20 mouse cellular contexts compared by ENCODE assay signal in the genomic region with DNA sequence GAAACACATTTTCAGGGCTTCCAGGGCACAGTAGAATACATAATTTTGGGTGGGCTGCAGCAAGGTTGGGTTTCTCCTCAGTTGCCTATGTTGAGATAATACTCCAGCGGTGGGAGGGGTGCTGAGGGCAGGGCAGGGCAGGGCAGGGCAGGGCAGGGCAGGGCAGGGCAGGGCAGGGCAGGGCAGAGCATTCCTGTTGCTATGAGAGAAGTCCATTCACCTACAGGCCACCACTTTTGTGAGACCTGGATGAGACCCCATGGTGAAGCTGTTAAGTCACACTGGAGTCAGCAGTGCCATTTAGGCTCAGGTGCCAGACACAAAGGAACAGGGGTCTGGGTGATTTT.
"Had no signal": no experiment of that assay in that cellular context is flagged by ENCODE, and none has a peak within 500 bp of the region (broad histone marks: within the 10 kb centered on the region; RNA-seq: fewer than 3 reads in every experiment).

No protein-coding gene starts in this region.

- ATAC-seq: inflammation-experienced regulatory T-cells, adult 6 months had no signal

- H3K36me3 ChIP-seq: limb, embryonic 10.5 days; limb, embryonic 13.5 days; liver, embryonic 13.5 days; lung, embryonic 15.5 days; midbrain, embryonic 10.5 days; stomach, embryonic 15.5 days had no signal

- H3K9ac ChIP-seq: limb, embryonic 13.5 days; liver, embryonic 13.5 days; lung, embryonic 15.5 days; stomach, embryonic 15.5 days had no signal

- DNase-seq: kidney, adult 18-20 months; kidney, adult 9 months; kidney, postnatal 14 days; kidney, postnatal 4 days; layer of hippocampus, adult 9-11 months; liver, embryonic 13.5 days; lung, postnatal 10 days; lung, postnatal 36 days; midbrain, embryonic 14.5 days; right cerebral cortex, adult 18-20 months; right cerebral cortex, postnatal 14 days; spleen, adult 18-20 months; thymus, adult 18-20 months; thymus, postnatal 36 days had no signal

- H3K9me3 ChIP-seq: limb, embryonic 10.5 days; limb, embryonic 13.5 days; liver, embryonic 13.5 days; lung, embryonic 15.5 days; midbrain, embryonic 10.5 days; stomach, embryonic 15.5 days had no signal

- H3K27me3 ChIP-seq: limb, embryonic 13.5 days; liver, embryonic 13.5 days; lung, embryonic 15.5 days; stomach, embryonic 15.5 days had no signal

- H3K4me1 ChIP-seq: limb, embryonic 10.5 days; stomach, embryonic 15.5 days had no signal

- H3K27ac ChIP-seq: limb, embryonic 10.5 days; limb, embryonic 13.5 days; liver, embryonic 13.5 days; midbrain, embryonic 10.5 days; stomach, embryonic 15.5 days had no signal

- H3K4me3 ChIP-seq: limb, embryonic 10.5 days; limb, embryonic 13.5 days; liver, embryonic 13.5 days; lung, embryonic 15.5 days; midbrain, embryonic 10.5 days; stomach, embryonic 15.5 days had no signal

- H3K4me2 ChIP-seq: limb, embryonic 13.5 days; liver, embryonic 13.5 days; lung, embryonic 15.5 days; stomach, embryonic 15.5 days had no signal
